Mouse (Mus musculus): ENCODE measurements around the gene Tmprss4. TPM values are rescaled to one million over a fixed set of nuclear protein-coding genes. Genes with fewer than 3 reads are reported as not detected.

Gene Tmprss4
- polyA plus RNA-seq (2012; rRNA removed): 0.13 and 0.25 TPM in 2 replicates

DNA sequence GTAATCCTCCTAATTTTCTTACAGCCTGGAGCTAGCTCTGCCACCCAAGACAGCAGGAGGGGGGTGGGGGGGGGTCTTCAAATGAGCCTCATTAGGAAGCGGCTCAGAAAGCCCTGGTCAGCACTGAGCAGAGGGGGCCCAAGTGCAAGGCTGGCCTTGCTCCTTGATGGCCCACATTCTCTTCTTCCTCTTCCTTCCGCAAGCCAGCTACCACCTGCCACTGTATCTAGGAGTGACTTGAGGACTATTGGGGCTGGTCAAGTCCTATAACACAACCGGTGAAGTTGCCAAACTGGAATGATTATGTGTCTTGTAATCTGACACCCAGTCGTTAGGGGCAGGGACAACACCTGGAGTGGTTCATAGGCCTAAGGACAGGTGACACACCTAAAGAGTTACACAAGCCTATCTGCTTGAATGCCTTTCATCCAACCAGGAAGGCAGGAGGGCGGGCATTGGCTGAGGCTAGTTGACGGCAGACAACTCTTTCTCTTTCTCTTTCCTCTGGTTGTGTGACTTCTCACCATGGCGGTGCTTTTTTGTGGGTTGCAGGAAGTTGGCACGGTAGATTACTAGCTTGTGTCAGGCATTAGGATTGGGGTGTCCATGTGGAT, at the start of gene Tmprss4:
TSS of gene Tmprss4 (minus strand) at position 296 of the 614 bp plus-strand sequence.
- Histone ChIP-seq H3K27ac (ENCODE audit: insufficient read depth, low read length) (no peak within 1 kb of the TSS), H3K4me3 (ENCODE audit: insufficient read depth, low read length) (no peak within 1 kb of the TSS), H3K4me1 (ENCODE audit: control insufficient read depth, insufficient read depth, low read length) (no peaks in the 10 kb centered on the region)
- TF ChIP-seq CTCF (IDR thresholded peaks at IDR 0.05; ENCODE audit: extremely low read depth, insufficient read depth, low read length): no peak
- TF ChIP-seq POLR2A (IDR thresholded peaks at IDR 0.05; ENCODE audit: extremely low read depth, insufficient read depth, low read length): no peak

DNA sequence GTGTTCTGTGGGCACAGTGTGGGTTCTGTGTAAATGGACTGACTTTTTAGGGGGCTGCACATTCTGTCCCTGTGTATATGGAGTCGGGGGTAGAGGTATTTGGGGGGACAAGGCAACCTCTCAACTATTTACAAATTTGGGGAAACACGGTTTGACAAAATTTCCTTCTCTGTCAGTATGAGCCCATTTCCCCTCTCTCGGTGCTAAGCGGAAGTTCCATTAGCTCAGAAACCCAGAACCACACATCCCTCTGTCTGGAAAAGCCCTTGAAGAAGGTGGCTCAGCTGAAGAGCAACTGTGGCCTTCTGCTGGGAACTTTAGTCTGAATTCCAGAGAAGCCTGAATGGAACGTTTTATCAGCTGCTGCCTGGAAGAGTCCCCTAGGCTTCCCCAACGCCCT, 48.5 kb upstream of the Tmprss4 start:
- H3K27ac ChIP-seq (ENCODE audit: insufficient read depth, low read length): no peak overlapping the region
- TF ChIP-seq CTCF (IDR thresholded peaks at IDR 0.05; ENCODE audit: extremely low read depth, insufficient read depth, low read length) (no peak), POLR2A (IDR thresholded peaks at IDR 0.05; ENCODE audit: extremely low read depth, insufficient read depth, low read length) (no peak)
- no peak overlapping the region for H3K4me3 ChIP-seq (ENCODE audit: insufficient read depth, low read length)
- no peaks in the 10 kb centered on the region for H3K4me1 ChIP-seq (ENCODE audit: control insufficient read depth, insufficient read depth, low read length)

DNA sequence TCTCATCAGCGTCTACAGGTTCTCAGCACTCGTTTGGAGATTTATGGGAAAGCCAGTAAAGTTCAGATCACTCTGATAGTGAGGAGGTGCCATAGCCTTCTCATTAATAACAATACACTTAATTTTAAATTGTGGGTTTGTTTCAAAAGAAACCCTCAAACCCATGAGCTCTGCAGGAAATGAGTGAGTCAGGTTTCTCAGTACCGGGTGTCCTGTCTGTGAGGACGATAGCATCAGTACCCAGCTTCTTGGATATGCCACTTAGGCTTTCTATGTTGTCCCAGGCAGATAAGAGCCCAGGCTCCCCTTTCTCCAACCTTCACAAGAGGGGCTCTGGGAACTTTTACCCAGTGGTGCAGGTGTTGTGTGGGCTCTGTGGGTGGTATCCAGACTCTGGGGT, 48.1 kb upstream of the Tmprss4 start:
- no peak overlapping the region for H3K27ac ChIP-seq (ENCODE audit: insufficient read depth, low read length)
- H3K4me3 ChIP-seq (ENCODE audit: insufficient read depth, low read length): no peak overlapping the region
- H3K4me1 ChIP-seq (ENCODE audit: control insufficient read depth, insufficient read depth, low read length): no peaks in the 10 kb centered on the region
- TF ChIP-seq POLR2A (IDR thresholded peaks at IDR 0.05; ENCODE audit: extremely low read depth, insufficient read depth, low read length) (no peak), CTCF (IDR thresholded peaks at IDR 0.05; ENCODE audit: extremely low read depth, insufficient read depth, low read length) (no peak)

DNA sequence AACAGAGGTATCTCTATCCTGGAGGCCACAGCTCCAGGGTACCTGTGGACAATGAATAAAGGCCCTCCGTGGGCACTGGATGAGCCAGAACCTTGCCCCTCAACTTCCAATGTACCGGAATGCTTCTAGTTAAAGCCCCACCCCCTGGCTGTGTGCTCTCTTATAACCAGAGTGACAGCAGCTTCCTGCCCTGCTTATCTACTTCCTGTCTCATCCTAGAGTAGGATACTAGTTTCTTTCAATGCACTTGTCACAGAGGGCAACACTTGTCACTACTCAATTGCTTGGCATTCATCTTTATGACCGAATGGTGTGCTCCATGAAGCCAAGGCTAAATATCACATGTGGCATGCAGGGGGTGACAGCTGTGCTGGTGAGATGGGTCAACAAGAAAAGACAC, 47.4 kb upstream of the Tmprss4 start:
- TF ChIP-seq POLR2A (IDR thresholded peaks at IDR 0.05; ENCODE audit: extremely low read depth, insufficient read depth, low read length) (no peak), CTCF (IDR thresholded peaks at IDR 0.05; ENCODE audit: extremely low read depth, insufficient read depth, low read length) (no peak)
- Histone ChIP-seq H3K4me3 (ENCODE audit: insufficient read depth, low read length) (no peak overlapping the region), H3K27ac (ENCODE audit: insufficient read depth, low read length) (no peak overlapping the region), H3K4me1 (ENCODE audit: control insufficient read depth, insufficient read depth, low read length) (no peaks in the 10 kb centered on the region)

DNA sequence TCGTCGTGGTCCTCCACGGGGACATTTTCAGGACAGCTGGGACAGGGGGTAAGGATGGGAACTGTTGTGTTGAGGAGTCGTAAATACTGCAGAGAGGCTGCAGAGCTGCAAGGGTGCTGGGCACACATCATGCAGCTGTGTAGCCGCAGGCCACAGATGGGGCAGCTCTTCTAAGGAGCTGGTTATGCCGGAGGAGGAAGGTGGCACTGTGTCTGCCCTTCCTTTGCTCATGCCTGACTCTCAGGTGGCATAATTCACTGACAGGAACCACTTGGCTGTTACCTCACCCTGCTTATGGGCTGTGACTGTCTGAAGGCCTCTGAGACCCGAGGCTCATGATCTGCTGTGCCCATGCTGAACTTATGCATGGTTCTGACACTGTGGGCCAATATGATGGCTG, 46.4 kb upstream of the Tmprss4 start:
- Histone ChIP-seq H3K27ac (ENCODE audit: insufficient read depth, low read length) (no peak overlapping the region), H3K4me1 (ENCODE audit: control insufficient read depth, insufficient read depth, low read length) (no peaks in the 10 kb centered on the region), H3K4me3 (ENCODE audit: insufficient read depth, low read length) (no peak overlapping the region)
- TF ChIP-seq CTCF (IDR thresholded peaks at IDR 0.05; ENCODE audit: extremely low read depth, insufficient read depth, low read length): no peak
- no peak for TF ChIP-seq POLR2A (IDR thresholded peaks at IDR 0.05; ENCODE audit: extremely low read depth, insufficient read depth, low read length)

DNA sequence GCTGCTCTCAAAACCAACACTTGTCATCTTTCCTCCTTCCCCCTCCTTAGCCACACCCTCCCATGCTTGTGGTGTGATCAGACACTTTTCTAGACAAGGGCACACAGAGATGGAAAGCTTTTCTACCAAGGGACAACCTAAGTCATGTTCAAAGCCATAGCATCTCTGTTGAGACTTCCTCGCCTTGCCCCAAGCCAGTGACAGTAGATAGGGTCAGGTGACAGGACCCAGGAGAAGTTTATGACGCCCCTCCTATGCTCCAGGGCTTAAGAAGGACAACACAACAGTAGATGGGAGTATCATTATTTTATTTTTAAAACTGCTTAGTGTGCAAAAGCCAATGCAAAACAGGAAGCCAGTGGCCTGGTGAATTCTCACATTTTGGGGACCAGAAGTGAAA, 43.6 kb upstream of the Tmprss4 start:
- H3K4me3 ChIP-seq (ENCODE audit: insufficient read depth, low read length): no peak overlapping the region
- TF ChIP-seq CTCF (IDR thresholded peaks at IDR 0.05; ENCODE audit: extremely low read depth, insufficient read depth, low read length) (no peak), POLR2A (IDR thresholded peaks at IDR 0.05; ENCODE audit: extremely low read depth, insufficient read depth, low read length) (no peak)
- 0 out of 2 replicates have a peak overlapping the region, but pooled peaks have one; percentile 35 for H3K27ac ChIP-seq (ENCODE audit: insufficient read depth, low read length)
- no peaks in the 10 kb centered on the region for H3K4me1 ChIP-seq (ENCODE audit: control insufficient read depth, insufficient read depth, low read length)

DNA sequence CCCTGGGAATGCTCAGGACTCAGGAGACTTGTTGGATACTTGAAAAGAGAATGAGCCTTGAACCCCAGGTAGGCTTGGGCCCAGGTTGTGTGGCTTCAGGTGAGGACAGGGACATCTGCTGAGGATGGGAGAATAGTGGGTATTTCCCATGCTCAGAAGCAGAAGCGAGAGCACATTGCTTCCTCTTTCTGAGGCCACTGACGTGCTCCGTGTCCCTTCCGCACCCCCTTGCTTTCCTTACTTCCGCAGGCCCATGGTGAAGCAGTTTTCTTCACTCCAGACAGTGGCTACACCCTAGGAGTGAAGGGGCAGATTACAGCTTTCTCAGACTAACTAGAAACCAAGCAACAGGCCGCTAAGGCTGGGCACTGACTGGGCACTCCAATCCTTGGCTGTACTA, 42.2 kb upstream of the Tmprss4 start:
- no peak overlapping the region for H3K4me3 ChIP-seq (ENCODE audit: insufficient read depth, low read length)
- TF ChIP-seq POLR2A (IDR thresholded peaks at IDR 0.05; ENCODE audit: extremely low read depth, insufficient read depth, low read length): no peak
- no peak for TF ChIP-seq CTCF (IDR thresholded peaks at IDR 0.05; ENCODE audit: extremely low read depth, insufficient read depth, low read length)
- no peaks in the 10 kb centered on the region for H3K4me1 ChIP-seq (ENCODE audit: control insufficient read depth, insufficient read depth, low read length)
- peak overlapping the region; percentile 80 for H3K27ac ChIP-seq (ENCODE audit: insufficient read depth, low read length)

DNA sequence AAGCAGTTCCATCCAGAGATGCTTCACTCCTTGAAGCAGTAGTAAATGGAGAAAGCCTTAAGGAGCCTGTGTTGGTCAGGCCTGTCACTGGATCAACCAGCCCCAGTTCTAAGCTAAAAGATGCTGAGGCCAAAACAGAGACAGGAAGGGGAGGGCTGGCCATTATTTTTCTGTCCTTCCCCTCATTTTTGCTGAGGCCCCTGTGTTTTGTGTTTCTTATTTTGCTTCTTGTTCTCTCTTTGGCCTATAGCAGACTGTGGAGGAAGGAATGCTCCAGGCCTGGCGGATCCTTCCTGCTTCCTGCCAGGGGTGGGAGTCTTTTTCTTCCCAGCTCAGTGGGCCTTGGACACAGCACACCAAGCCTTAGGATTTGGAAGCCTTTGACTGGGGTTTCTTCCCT, 41.5 kb upstream of the Tmprss4 start:
- no peak overlapping the region for H3K27ac ChIP-seq (ENCODE audit: insufficient read depth, low read length)
- no peaks in the 10 kb centered on the region for H3K4me1 ChIP-seq (ENCODE audit: control insufficient read depth, insufficient read depth, low read length)
- H3K4me3 ChIP-seq (ENCODE audit: insufficient read depth, low read length): no peak overlapping the region
- TF ChIP-seq CTCF (IDR thresholded peaks at IDR 0.05; ENCODE audit: extremely low read depth, insufficient read depth, low read length) (no peak), POLR2A (IDR thresholded peaks at IDR 0.05; ENCODE audit: extremely low read depth, insufficient read depth, low read length) (no peak)

DNA sequence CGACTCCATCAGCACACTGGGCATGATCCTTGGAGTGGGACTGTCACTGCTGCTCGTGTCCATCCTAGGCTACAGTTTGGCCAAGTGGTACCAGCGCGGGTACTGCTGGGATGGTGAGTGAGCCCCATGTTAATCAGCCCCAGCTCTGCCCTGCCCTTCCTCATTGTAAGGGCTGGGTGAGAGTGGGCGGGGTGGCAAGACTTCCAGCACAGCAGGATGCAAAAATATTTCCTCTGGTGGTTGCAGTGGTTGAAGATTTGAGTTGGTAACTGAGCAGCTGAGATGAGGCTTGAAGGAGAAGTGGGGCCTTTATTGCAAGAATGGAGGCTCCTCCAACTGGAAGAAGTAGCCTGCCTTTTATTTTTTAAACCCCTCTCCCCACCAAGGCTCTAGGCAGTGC, 37.5 kb upstream of the Tmprss4 start:
- Histone ChIP-seq H3K4me1 (ENCODE audit: control insufficient read depth, insufficient read depth, low read length) (no peaks in the 10 kb centered on the region), H3K4me3 (ENCODE audit: insufficient read depth, low read length) (no peak overlapping the region), H3K27ac (ENCODE audit: insufficient read depth, low read length) (no peak overlapping the region)
- TF ChIP-seq CTCF (IDR thresholded peaks at IDR 0.05; ENCODE audit: extremely low read depth, insufficient read depth, low read length): no peak
- no peak for TF ChIP-seq POLR2A (IDR thresholded peaks at IDR 0.05; ENCODE audit: extremely low read depth, insufficient read depth, low read length)

DNA sequence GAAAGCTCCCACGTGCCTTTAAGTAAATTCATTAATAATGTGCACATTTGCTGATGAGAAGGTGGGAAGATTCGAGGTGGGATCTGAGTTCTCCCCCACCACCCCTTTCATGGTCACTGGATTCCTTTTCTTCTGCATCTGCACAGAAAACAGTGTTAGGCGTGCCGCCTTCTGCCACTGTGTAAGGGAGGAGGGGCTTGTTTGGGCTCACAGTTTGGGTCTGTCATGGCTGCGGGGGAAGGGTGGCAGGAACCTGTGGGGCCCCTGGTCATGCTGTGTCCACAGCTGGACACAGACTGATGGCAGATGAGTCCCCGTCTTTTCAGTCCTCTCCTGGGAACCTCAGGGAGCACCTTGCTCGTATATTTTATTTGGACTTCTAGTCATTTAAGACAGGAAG, 32.9 kb upstream of the Tmprss4 start:
- Histone ChIP-seq H3K4me3 (ENCODE audit: insufficient read depth, low read length) (no peak overlapping the region), H3K27ac (ENCODE audit: insufficient read depth, low read length) (no peak overlapping the region), H3K4me1 (ENCODE audit: control insufficient read depth, insufficient read depth, low read length) (no peaks in the 10 kb centered on the region)
- TF ChIP-seq POLR2A (IDR thresholded peaks at IDR 0.05; ENCODE audit: extremely low read depth, insufficient read depth, low read length) (no peak), CTCF (IDR thresholded peaks at IDR 0.05; ENCODE audit: extremely low read depth, insufficient read depth, low read length) (no peak)

All from cortical plate, adult 2 months (tissue).